Mouse (Mus musculus): ENCODE measurements at regions not wholly inside any gene's neighbourhood (a gene's known extent, or its start where the extent isn't known, plus 50 kb on each side); places are given as distances from the start of the nearest gene placed in this dataset.

DNA sequence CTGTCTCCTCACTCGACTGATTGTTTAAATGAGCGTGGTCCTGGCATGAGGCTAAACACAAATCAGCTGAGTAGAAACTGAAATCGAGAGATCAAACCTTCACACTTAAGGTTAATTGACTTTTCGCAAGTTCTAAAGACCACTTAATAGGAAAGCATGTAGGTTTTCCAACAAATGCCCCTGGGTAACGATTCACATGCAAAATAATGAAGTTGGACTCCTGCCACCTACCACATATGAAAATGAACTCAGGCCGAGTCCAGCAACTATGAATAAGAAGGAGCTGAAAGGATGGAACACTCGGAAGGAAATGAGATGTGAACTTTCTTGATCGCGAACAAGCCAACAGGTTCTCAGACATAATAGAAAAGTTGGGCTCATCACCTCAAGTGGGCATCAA lies 812.0 kb downstream of the Tmem132b start:
- no peak for DNase-seq

DNA sequence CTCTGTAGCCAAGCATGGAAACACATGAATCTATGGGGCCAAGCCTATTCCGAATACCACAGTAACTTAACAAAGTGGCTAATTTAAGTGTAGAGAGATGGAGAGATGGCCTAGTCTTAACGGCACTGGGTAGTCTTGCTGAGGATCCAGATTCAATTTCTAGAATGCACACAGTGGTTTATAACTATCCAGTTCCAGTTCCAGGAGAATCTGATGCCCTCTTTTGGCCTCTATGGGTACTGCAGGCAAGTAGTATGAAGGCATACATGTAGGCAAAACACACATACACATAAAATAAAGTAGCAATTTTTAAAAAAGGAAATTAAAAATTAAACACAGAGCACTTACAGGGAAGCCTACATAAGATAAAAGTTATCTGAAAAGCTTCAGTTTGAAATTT lies 819.4 kb downstream of the Tmem132b start:
- DNase-seq: no peak

DNA sequence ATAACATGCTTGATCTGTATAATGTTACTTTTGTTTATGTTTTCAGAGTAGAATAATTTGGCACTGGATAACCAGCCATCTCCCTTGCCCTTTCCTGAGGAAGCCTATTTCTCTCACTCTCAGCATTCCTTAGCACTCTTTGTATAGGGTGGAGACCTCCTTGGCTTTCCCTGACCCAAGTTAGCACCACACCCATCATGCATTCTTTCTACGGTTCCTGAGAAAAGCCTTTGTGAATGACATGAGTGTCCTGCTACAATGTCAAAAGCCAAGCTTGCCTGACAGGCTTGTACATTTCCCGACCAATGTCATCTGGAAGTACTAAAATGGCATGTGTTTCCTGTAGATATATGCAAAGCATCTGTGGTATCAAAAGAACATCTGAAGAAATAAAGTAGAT lies 837.9 kb downstream of the Tmem132b start:
- DNase-seq: no peak

DNA sequence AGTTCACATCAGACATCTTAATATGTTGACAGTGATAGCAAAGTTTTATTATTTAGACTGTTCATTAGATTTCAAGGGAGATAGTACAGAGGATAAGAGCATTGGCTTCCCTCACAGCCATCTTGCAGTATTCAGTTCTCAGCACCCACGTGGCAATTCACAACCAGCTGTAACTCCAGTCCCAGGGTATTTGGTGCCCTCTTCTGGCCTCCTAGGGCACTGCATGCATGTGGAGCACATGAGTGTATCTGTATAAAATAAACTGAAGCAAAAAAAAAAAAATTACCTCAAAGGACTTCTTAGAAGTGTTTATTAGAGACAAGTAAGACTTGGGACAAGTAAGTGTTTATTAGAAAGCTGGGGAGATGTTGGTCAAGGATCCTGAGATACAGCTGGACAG lies 849.3 kb upstream of the Tmem132c start:
- DNase-seq: no peak

DNA sequence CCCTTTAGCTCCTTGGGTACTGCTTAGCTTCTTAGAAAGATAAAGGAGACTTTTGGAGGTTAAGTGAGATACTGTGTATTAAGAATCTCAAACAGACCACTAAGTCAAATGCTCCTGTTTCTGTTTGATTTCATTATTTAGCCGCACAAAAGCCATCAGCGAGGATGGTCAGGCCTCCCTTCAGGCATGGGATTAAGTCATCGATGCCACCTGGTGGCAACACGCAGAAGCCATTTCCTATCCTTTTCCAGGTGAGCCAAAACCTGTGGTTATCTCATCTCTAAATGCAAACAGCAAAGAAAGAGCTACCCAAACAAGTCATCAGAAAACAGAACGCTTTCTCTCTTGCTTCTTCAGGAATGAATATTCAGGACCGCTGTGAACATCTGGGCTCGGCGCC lies 846.3 kb upstream of the Tmem132c start:
- DNase-seq: peak; percentile 8 to 17

DNA sequence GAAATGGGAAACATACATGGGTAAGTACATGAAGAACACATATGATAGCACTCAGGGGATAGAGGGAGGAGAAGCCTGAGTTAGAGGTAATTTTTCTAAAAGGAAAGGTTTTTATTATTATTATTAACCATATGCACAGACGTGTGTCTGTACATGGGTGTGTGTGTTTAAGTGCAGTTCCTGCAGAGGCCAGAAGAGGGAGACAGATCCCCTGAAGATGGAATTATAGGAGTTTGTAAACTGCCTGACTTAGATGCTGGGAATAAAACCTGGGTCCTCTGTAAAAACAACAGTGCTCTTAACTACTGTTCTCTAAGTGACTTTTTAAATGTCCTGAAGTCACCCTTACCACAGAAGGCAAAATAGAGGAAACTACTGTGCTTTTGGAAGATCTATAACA lies 809.9 kb upstream of the Tmem132c start:
- DNase-seq: no peak

GRCm38 (mm10) chr5:126438696-126439095 lies 802.9 kb upstream of the Tmem132c start:
- DNase-seq: no peak

DNA sequence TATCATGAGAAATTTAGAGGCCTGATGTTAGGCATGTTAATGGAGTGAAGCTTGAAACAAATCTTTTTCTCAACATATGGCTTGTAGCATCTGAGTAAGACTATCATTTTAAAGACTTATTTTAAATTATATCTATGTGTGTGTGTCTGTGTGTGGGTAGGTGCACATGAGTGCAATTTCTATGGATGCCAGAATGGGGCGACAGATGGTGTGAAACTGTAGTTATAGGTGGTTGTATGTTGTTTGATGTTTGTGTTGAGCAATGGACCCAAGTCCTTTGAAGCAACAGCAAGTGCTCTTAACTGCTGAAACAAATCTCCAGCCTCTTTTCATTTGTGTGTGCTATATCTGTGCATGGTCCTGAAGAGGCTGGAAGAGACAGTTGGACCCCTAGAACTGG lies 801.1 kb upstream of the Tmem132c start:
- DNase-seq: no peak

DNA sequence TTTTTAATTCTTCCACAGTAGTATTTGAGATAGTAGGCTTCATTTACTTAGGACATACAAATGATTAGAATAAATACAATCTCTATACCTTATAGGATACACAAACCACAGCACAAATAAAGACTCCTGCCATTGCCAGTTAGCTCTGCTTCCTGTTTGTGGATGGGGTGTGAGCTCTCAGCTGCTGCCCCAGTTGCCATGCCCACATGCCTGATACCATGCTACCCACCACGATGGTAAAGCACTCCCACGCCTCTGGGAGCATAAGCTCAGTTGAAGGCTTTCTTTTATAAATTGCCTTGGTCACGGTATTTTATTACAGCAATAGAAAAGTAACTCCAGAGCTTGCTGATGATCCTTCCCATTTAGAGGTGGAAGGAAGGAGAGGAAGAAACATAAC lies 765.8 kb upstream of the Tmem132c start:
- no peak for DNase-seq

GRCm38 (mm10) chr5:126522076-126522475 lies 719.5 kb upstream of the Tmem132c start:
- DNase-seq: no peak

GRCm38 (mm10) chr5:126525863-126526262 lies 715.7 kb upstream of the Tmem132c start:
- DNase-seq: no peak

GRCm38 (mm10) chr5:126530806-126531527 lies 710.6 kb upstream of the Tmem132c start:
- DNase-seq: no peak

DNA sequence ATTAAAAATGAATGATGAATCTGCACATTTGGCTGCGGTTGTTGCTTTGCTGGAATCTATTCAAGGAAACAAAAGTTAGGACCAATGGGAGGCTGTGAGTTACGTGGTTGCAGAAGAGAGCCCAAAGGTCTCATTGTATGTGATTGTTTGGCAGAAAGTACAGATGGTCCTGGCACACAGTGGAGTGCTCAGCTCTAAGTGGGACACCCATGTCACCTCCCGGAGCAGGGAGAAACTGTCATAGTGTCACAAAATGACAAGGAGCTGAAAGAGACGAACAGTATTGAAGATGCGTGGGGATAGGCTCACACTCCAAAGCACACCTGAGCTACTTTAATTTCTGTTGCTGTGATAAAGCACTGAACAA lies 710.1 kb upstream of the Tmem132c start:
- no peak for DNase-seq

DNA sequence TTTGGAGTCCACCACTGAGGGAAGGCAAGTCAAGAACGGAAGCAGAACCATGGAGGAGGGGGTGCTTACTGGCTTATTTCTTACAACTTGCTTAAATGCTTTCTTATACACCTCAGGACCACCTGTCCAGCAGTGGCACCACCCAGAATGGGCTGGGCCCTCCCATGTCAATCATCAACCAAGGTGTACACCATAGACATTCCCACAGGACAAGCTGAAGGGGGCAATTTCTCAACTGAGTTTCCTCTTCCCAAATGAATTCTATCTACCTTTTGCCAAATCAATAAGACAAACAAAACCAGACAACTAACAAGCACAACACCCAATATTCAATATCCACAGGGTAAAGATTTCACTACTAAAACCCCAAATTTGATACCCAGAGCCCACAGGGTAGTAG lies 709.6 kb upstream of the Tmem132c start:
- DNase-seq: no peak

- no peak for DNase-seq
Observed at GRCm38 (mm10) chr5:126538072-126538471, 703.5 kb upstream of the Tmem132c start.

- DNase-seq: peak; percentile 20
Observed at GRCm38 (mm10) chr5:126544261-126544976, 697.2 kb upstream of the Tmem132c start.

- DNase-seq: no peak
Observed at GRCm38 (mm10) chr5:126547841-126548240, 693.8 kb upstream of the Tmem132c start.

- no peak for DNase-seq
Observed at GRCm38 (mm10) chr5:126551676-126552075, 689.9 kb upstream of the Tmem132c start.

DNA sequence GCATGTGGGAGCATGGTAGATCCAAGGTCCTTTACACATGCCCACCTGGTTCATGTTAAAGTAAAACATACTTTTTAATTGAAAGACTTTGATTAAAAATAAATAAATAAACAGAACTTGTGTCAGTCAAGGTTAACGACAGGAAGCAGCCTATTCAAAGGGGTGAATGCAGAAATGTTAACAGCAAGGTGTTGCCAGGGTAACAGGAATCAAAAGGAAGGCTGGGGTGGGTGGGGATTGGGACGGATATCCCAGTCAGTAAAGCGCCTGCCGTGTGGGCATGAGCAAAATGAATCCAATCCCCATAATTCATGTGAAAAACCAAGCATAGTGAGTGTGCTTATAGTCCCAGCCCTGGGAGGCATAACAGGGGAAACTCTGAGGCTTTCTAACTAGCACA lies 682.6 kb upstream of the Tmem132c start:
- DNase-seq: no peak

GRCm38 (mm10) chr5:126565817-126566216 lies 675.8 kb upstream of the Tmem132c start:
- no peak for DNase-seq

DNA sequence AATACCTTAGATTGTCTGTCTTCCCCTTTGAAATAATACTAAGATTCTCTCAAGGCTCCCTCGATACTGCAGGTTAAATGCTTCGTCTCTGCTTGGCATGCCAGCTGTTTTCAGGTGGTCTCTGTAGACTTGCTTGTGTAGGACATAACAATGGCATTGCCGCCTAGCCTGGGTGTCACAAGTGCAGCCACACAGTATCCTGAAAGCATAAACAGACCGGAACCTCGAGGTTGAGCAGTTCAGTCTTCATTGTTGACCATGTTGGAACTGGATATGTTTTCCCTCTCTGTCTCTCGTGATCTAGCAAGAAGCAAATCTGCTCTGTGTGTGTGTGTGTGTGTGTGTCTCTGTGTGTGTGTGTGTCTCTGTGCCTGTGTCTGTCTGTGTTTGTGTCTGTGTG lies 675.4 kb upstream of the Tmem132c start:
- no peak for DNase-seq

DNA sequence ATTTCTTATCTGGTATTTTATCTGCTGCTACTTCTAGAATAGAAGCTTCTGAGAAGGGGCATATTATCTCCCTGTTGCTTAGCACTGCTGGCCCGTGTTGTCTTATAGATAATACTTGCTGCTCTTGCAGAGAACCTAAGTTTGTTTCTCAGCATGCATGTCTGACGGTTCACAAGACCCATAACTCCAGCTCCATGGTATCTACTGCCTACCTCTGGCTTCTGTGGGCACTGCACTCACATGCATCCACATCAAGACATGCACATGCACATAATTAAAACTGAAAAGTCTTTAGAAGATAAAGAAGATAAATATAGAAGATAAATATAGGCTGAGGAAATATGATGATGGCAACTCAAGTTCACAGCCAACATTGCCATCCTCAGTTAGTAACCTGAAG lies 667.8 kb upstream of the Tmem132c start:
- DNase-seq: no peak

GRCm38 (mm10) chr5:126597786-126598330 lies 643.8 kb upstream of the Tmem132c start:
- DNase-seq: no peak

DNA sequence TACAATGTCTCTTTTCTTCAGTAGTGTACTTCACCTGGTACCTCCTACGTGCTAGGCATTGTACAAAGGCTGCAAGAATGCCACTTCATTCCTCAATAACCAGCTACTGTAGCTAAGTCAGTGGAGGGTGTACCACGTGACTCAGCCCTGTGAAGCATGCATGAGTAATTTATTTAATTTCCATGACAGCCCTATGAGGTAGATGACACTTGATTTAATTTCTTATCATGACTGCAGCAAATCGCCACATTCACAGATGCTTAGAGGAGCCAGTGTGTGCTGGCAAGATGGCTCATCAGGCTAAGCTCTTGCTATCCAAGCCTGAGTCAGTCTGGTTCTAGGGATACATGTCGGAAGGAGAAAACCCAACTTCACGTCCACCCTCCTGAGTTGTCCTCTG lies 642.0 kb upstream of the Tmem132c start:
- no peak for DNase-seq
